Mouse (Mus musculus): ENCODE measurements around the gene Tril. TPM values are rescaled to one million over a fixed set of nuclear protein-coding genes. Genes with fewer than 3 reads are reported as not detected.

The Tril gene
- total RNA-seq (2021) = 10 to 100 TPM; 56.2 to 58.3 TPM
- long read RNA-seq, experiment 1, full-length matches to known transcripts = 69 of 69 reads
- long read RNA-seq, experiment 1, partial matches to known transcripts = 0 of 69 reads
- long read RNA-seq, experiment 1, other reads (novel, unspliced or antisense) = 0 of 69 reads
- long read RNA-seq, experiment 2, full-length matches to known transcripts = 82 of 82 reads
- long read RNA-seq, experiment 2, partial matches to known transcripts = 0 of 82 reads
- long read RNA-seq, experiment 2, other reads (novel, unspliced or antisense) = 0 of 82 reads

- peak; percentile 74 to 77 for DNase-seq (ENCODE audit: low spot score in 2 of 2)
Measured at GRCm38 (mm10) chr6:53820486-53820985, at the start of gene Tril. Gene Tril (minus strand): TSS chr6:53820830.

- DNase-seq (ENCODE audit: low spot score in 2 of 2) = no peak
Measured at GRCm38 (mm10) chr6:53863011-53863410, 42.4 kb upstream of the Tril start.

- no peak for DNase-seq (ENCODE audit: low spot score in 2 of 2)
Measured at GRCm38 (mm10) chr6:53859106-53859505, 38.5 kb upstream of the Tril start.

GRCm38 (mm10) chr6:53857822-53858221, 37.2 kb upstream of the Tril start:
- no peak for DNase-seq (ENCODE audit: low spot score in 2 of 2)

GRCm38 (mm10) chr6:53856775-53857174, 36.1 kb upstream of the Tril start:
- peak in 1 of 2 experiments; percentile 49 for DNase-seq (ENCODE audit: low spot score in 2 of 2)

- DNase-seq (ENCODE audit: low spot score in 2 of 2) = peak in 1 of 2 experiments; percentile 55
Measured at GRCm38 (mm10) chr6:53854971-53855856, 34.6 kb upstream of the Tril start.

GRCm38 (mm10) chr6:53854226-53854625, 33.6 kb upstream of the Tril start:
- no peak for DNase-seq (ENCODE audit: low spot score in 2 of 2)

GRCm38 (mm10) chr6:53853546-53853945, 32.9 kb upstream of the Tril start:
- DNase-seq (ENCODE audit: low spot score in 2 of 2) = no peak

- no peak for DNase-seq (ENCODE audit: low spot score in 2 of 2)
Measured at GRCm38 (mm10) chr6:53844626-53845025, 24.0 kb upstream of the Tril start.

- peak; percentile 32 to 39 for DNase-seq (ENCODE audit: low spot score in 2 of 2)
Measured at GRCm38 (mm10) chr6:53825213-53825612, 4.6 kb upstream of the Tril start.

- peak; percentile 35 to 39 for DNase-seq (ENCODE audit: low spot score in 2 of 2)
Measured at GRCm38 (mm10) chr6:53821041-53821501, 441 bp upstream of the Tril start.

- no peak for DNase-seq (ENCODE audit: low spot score in 2 of 2)
Measured at GRCm38 (mm10) chr6:53819761-53820485, 707 bp downstream of the Tril start.

- peak; percentile 49 to 61 for DNase-seq (ENCODE audit: low spot score in 2 of 2)
Measured at GRCm38 (mm10) chr6:53818732-53819661, 1.6 kb downstream of the Tril start.

- peak; percentile 63 to 70 for DNase-seq (ENCODE audit: low spot score in 2 of 2)
Measured at GRCm38 (mm10) chr6:53818264-53818731, 2.3 kb downstream of the Tril start.

- DNase-seq (ENCODE audit: low spot score in 2 of 2) = no peak
Measured at GRCm38 (mm10) chr6:53817763-53818174, 2.9 kb downstream of the Tril start.

- no peak for DNase-seq (ENCODE audit: low spot score in 2 of 2)
Measured at GRCm38 (mm10) chr6:53816661-53817060, 4.0 kb downstream of the Tril start.

GRCm38 (mm10) chr6:53815691-53816090, 4.9 kb downstream of the Tril start:
- DNase-seq (ENCODE audit: low spot score in 2 of 2) = no peak

- no peak for DNase-seq (ENCODE audit: low spot score in 2 of 2)
Measured at GRCm38 (mm10) chr6:53814214-53814613, 6.4 kb downstream of the Tril start.

- no peak for DNase-seq (ENCODE audit: low spot score in 2 of 2)
Measured at GRCm38 (mm10) chr6:53812242-53812641, 8.4 kb downstream of the Tril start.

GRCm38 (mm10) chr6:53808801-53809200, 11.8 kb downstream of the Tril start:
- no peak for DNase-seq (ENCODE audit: low spot score in 2 of 2)

Data from layer of hippocampus, postnatal 14 days (tissue).